Mouse (Mus musculus): ENCODE results near the gene Smpd4.

DNA sequence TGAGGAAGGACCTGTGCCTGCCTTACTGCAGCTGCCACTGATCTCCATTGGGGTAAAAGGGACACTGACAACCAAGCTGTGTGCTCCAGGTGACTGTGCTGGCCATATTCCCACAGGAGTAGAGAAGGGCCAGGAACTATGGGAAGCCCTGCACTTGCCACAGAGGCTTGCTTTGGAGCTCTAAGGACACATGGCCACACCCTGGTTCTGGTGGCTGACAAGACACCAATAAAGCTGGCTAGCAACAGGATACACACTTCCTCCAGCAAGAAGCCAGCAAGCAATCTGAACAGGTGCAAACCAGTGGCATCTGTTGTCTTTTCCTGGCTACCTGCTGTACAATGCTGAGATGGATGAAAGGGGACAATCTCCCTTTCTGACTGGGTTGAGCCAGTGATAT, 50.7 kb downstream of the Smpd4 start:
- TF ChIP-seq CTCF (IDR thresholded peaks at IDR 0.05 in 2 of 3, conservative IDR thresholded peaks at IDR 0.05 in 1 of 3; ENCODE audit: control insufficient read depth in 1 of 3, insufficient read depth in 1 of 3, low read depth in 2 of 3, low read length in 3 of 3, poor library complexity in 1 of 3, severe bottlenecking in 1 of 3): no peak
- TF ChIP-seq POLR2A (IDR thresholded peaks at IDR 0.05; ENCODE audit: control insufficient read depth in 1 of 2, insufficient read depth in 1 of 2, low read depth in 1 of 2, low read length in 2 of 2, poor library complexity in 1 of 2): no peak
- no peak for TF ChIP-seq EP300 (IDR thresholded peaks at IDR 0.05; ENCODE audit: low read depth in 1 of 2, low read length in 2 of 2)
- no peak for TF ChIP-seq TBP (IDR thresholded peaks at IDR 0.05; ENCODE audit: low read depth, low read length)
- no peak for TF ChIP-seq GATA1 (IDR thresholded peaks at IDR 0.05; ENCODE audit: low read depth, low read length)
- TF ChIP-seq USF1 (IDR thresholded peaks at IDR 0.05; ENCODE audit: low read depth, low read length): no peak
- no peak for TF ChIP-seq ZKSCAN1 (IDR thresholded peaks at IDR 0.05; ENCODE audit: low read depth, low read length)
- no peak for TF ChIP-seq POLR2AphosphoS2 (IDR thresholded peaks at IDR 0.05; ENCODE audit: low read length)
- no peak for TF ChIP-seq NELFE (IDR thresholded peaks at IDR 0.05; ENCODE audit: low read depth, low read length)

All from MEL (cell line).